In the genomic region with DNA sequence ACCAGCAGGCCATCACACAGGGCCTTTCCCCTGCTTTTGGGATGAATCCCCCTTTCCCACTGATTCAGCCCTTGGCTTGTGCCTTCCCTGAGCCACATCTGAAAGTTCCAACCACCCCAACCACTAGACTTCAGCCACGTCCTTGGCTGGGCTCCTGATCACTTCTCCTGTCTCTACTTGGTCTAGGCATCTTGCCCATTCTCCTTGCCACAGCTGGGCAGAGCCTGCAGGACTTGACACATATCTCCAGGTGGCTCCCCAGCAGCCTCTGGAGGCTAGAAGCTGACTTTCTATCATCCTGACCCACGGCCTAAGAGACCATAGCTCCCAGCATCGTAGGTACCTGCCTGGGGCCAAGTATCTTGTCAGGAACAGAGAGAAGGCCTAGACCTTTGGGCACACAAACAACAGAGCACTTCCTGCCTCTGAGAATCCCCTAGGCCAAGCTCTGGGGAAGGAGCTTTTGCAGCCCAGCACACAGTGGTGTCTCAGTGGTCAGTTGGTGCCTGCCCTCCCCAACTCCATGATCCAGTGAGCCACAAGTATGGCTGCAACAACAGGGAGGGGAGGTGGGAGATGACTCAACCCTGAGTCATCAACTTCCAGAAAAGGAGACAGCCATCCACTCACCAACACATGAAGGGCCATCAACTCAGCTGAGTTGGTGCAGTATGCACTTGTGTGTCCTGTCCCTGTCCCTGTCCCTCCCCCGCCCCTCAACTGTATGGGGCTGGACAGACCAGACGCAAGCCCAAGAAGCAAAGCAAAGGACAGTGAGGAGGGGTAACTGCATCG, we compare ENCODE assay signal across 15 mouse cellular contexts. TPM values are rescaled to one million over a fixed set of nuclear protein-coding genes. Genes with fewer than 3 reads are reported as not detected.
DNase-seq lines count a peak whose midpoint lies in the region; ATAC-seq lines count a peak whose summit lies in the region.
"Had no signal": no experiment of that assay in that cellular context is flagged by ENCODE, and none has a peak within 500 bp of the region (broad histone marks: within the 10 kb centered on the region; RNA-seq: fewer than 3 reads in every experiment).

No protein-coding gene starts in this region.

- H3K4me3 ChIP-seq in kidney, embryonic 15.5 days (replicated peaks), result no peak overlapping the region
- H3K4me3 ChIP-seq in kidney, embryonic 14.5 days (ENCODE audit: low read length), result no peak overlapping the region
- H3K4me3 ChIP-seq: neural tube, embryonic 12.5 days had no signal

- 68% methylated on average over 6 of the region's 6 CpGs for WGBS in kidney, embryonic 15.5 days
- 72% methylated on average over 6 of the region's 6 CpGs for WGBS in kidney, embryonic 14.5 days

- peak overlapping the region; percentile 30 for H3K27ac ChIP-seq in kidney, embryonic 15.5 days
- H3K27ac ChIP-seq in kidney, embryonic 14.5 days (ENCODE audit: low read depth, low read length), result no peak overlapping the region
- H3K27ac ChIP-seq: neural tube, embryonic 12.5 days had no signal

- no peaks in the 10 kb centered on the region for H3K9me3 ChIP-seq in kidney, embryonic 15.5 days (replicated peaks)
- H3K9me3 ChIP-seq in kidney, embryonic 14.5 days (ENCODE audit: control insufficient read depth, low read length), result no peaks in the 10 kb centered on the region
- H3K9me3 ChIP-seq: neural tube, embryonic 12.5 days had no signal

- DNase-seq in adrenal gland, adult 2 months, result peak; percentile 71
- no peak for DNase-seq in adrenal gland, postnatal 25 days
- DNase-seq in MN1 (ENCODE audit: low spot score), result peak; percentile 41
- DNase-seq: B cell, adult 2 months; gastrocnemius, postnatal 10 days; kidney, adult 18-20 months; layer of hippocampus, postnatal 36 days; lung, postnatal 36 days; right cerebral cortex, postnatal 4 days had no signal

- no peak; the same call in 1 of the 2 replicates for ATAC-seq in kidney, embryonic 15.5 days (replicated peaks; ENCODE audit: low FRiP score)
- ATAC-seq in kidney, embryonic 14.5 days (ENCODE audit: low FRiP score, low TSS enrichment), result no peak
- peak; percentile 25; the same call in 1 of the 2 replicates for ATAC-seq in megakaryocyte, adult 5-6 weeks (ENCODE audit: poor library complexity, severe bottlenecking)
- no peak for ATAC-seq in erythroid progenitor cell, adult 5-6 weeks (replicated peaks; ENCODE audit: low FRiP score, poor library complexity, severe bottlenecking)
- ATAC-seq in activated CD4-positive, CD25-positive, alpha-beta regulatory T cell, adult 4 months, result no peak

- no peaks in the 10 kb centered on the region for H3K27me3 ChIP-seq in kidney, embryonic 15.5 days
- no peaks in the 10 kb centered on the region for H3K27me3 ChIP-seq in kidney, embryonic 14.5 days (ENCODE audit: control insufficient read depth, insufficient read depth, low read length)
- H3K27me3 ChIP-seq: neural tube, embryonic 12.5 days had no signal

- H3K9ac ChIP-seq in kidney, embryonic 15.5 days, result no peak overlapping the region
- H3K9ac ChIP-seq in kidney, embryonic 14.5 days (ENCODE audit: low read depth, low read length), result no peak overlapping the region
- H3K9ac ChIP-seq: neural tube, embryonic 12.5 days had no signal

- peaks cover 45% of the 10 kb centered on the region for H3K4me1 ChIP-seq in kidney, embryonic 15.5 days
- H3K4me1 ChIP-seq in kidney, embryonic 14.5 days (ENCODE audit: control insufficient read depth, insufficient read depth, low read length), result peaks cover 28% of the 10 kb centered on the region

- no peak overlapping the region for H3K4me2 ChIP-seq in kidney, embryonic 15.5 days
- H3K4me2 ChIP-seq in kidney, embryonic 14.5 days (replicated peaks; ENCODE audit: low read depth, low read length), result no peak overlapping the region
- H3K4me2 ChIP-seq: neural tube, embryonic 12.5 days had no signal

- H3K36me3 ChIP-seq in kidney, embryonic 15.5 days, result no peaks in the 10 kb centered on the region
- no peaks in the 10 kb centered on the region for H3K36me3 ChIP-seq in kidney, embryonic 14.5 days (ENCODE audit: control insufficient read depth, insufficient read depth, low read length)
- H3K36me3 ChIP-seq: neural tube, embryonic 12.5 days had no signal

RNA-seq across cellular contexts. Expression of gene Inf2, which starts 10.1 kb away (rescaled TPM):
- total RNA-seq in adrenal gland, adult 2 months (2021), result 10 to 100 TPM; 20.7 to 40.6 TPM
- polyA plus RNA-seq in adrenal gland, adult 2 months (2012; rRNA removed), result 45.0 and 47.9 TPM in 2 replicates
- 32.6 and 34.1 TPM in 2 replicates for total RNA-seq in adrenal gland, postnatal 25 days (2021)
- 3.8 and 4.8 TPM in 2 replicates for polyA plus RNA-seq in kidney, embryonic 15.5 days (2015; fragmentation: Nextera tagmentation; extraction: Ambion mirVana)
- 4.7 and 5.8 TPM in 2 replicates for polyA plus RNA-seq in kidney, embryonic 14.5 days (2014; fragmentation: Nextera tagmentation; extraction: Ambion mirVana)
- total RNA-seq in megakaryocyte, adult 5-6 weeks (2015), result 28.0 and 34.3 TPM in 2 replicates
- total RNA-seq in megakaryocyte, adult 5-6 weeks (2017), result 9.9 and 13.3 TPM in 2 replicates
- total RNA-seq in erythroid progenitor cell, adult 5-6 weeks (2015; ENCODE audit: low replicate concordance), result 2.1 and 2.2 TPM in 2 replicates
- 1.0 and 1.5 TPM in 2 replicates for total RNA-seq in erythroid progenitor cell, adult 5-6 weeks (2017; ENCODE audit: low replicate concordance)
- polyA plus RNA-seq in activated CD4-positive, CD25-positive, alpha-beta regulatory T cell, adult 4 months (2017; shearing (Covaris generic)), result 10 to 100 TPM in 1 of 2 experiments, 1 to 10 TPM in 1; 9.9 to 11.0 TPM

RNA-seq across cellular contexts. Expression of gene Adssl1, which starts 41.4 kb away (rescaled TPM):
- total RNA-seq in adrenal gland, adult 2 months (2021), result 10 to 100 TPM; 10.7 to 39.1 TPM
- 10.6 and 11.0 TPM in 2 replicates for polyA plus RNA-seq in adrenal gland, adult 2 months (2012; rRNA removed)
- 17.8 and 21.0 TPM in 2 replicates for total RNA-seq in adrenal gland, postnatal 25 days (2021)
- polyA plus RNA-seq in kidney, embryonic 15.5 days (2015; fragmentation: Nextera tagmentation; extraction: Ambion mirVana), result 11.6 and 12.4 TPM in 2 replicates
- 8.0 and 9.3 TPM in 2 replicates for polyA plus RNA-seq in kidney, embryonic 14.5 days (2014; fragmentation: Nextera tagmentation; extraction: Ambion mirVana)
- 73.5 and 82.1 TPM in 2 replicates for total RNA-seq in megakaryocyte, adult 5-6 weeks (2015)
- total RNA-seq in megakaryocyte, adult 5-6 weeks (2017), result 72.3 and 74.9 TPM in 2 replicates
- 16.8 and 26.3 TPM in 2 replicates for total RNA-seq in erythroid progenitor cell, adult 5-6 weeks (2015; ENCODE audit: low replicate concordance)
- total RNA-seq in erythroid progenitor cell, adult 5-6 weeks (2017; ENCODE audit: low replicate concordance), result 2.0 and 14.9 TPM in 2 replicates
- 1 to 10 TPM in 1 of 2 experiments, under 1 TPM in 1; 0.86 to 1.3 TPM for polyA plus RNA-seq in activated CD4-positive, CD25-positive, alpha-beta regulatory T cell, adult 4 months (2017; shearing (Covaris generic))
